Mouse (Mus musculus): ENCODE data around the gene Robo1. TPM values are rescaled to one million over a fixed set of nuclear protein-coding genes. Genes with fewer than 3 reads are reported as not detected.

Robo1 gene
- polyA plus RNA-seq, 1 experiment from 2014 or later: 41.4 TPM

DNA sequence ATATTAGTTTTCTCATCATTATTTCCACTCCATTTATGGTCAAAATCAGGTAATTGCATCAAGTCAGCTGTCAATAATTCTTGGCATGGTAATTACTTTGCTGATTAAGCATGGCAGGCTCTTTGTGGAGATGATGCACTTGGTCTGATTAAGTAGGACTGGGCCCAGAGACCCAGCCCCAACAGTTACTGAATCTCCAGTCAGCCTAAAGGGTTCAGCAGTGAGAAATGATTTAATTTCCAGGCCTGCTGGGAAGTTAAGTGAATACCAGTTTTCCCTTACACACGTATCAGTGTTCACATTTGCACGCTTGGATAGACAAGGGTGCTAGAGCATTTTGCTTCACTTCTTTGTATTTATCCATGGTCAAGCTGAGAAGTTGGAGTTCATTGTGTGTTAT lies 526.2 kb downstream of the Robo1 start:
- H3K4me2 ChIP-seq (ENCODE audit: low read depth, low read length, severe bottlenecking): no peak overlapping the region
- H3K27ac ChIP-seq (ENCODE audit: low read depth, low read length): no peak overlapping the region
- H3K4me3 ChIP-seq (ENCODE audit: low read depth, low read length): no peak overlapping the region
- H3K9me3 ChIP-seq (ENCODE audit: control insufficient read depth, low read length): no peaks in the 10 kb centered on the region
- H3K36me3 ChIP-seq (ENCODE audit: control insufficient read depth, insufficient read depth, low read length): no peaks in the 10 kb centered on the region
- DNase-seq (ENCODE audit: low spot score): no peak
- H3K4me1 ChIP-seq (replicated peaks; ENCODE audit: control insufficient read depth, insufficient read depth, low read length): no peaks in the 10 kb centered on the region
- no peaks in the 10 kb centered on the region for H3K27me3 ChIP-seq (ENCODE audit: control insufficient read depth, insufficient read depth, low read length)
- no peak for ATAC-seq (replicated peaks; ENCODE audit: low FRiP score)
- H3K9ac ChIP-seq (ENCODE audit: low read length): no peak overlapping the region
- WGBS: 65% methylated on average over 2 of the region's 2 CpGs

DNA sequence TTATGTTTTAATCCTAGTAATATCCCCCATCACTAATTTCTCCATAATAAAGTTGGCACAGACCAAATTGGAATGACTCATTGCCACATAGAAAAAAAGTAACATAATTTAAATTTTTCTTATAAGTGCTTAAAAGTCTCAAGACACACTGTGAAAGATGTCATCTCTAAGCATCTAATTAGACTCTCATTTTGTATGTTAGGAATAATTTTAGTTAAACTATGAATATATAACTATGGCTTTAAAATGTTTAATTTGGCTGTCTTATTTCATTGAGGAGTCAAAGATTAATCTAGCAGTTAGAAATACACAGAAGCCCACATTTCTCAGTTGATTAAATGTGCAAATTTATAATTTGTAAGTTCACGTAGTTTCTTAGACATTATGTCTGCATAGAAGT lies 530.9 kb downstream of the Robo1 start:
- H3K4me1 ChIP-seq (replicated peaks; ENCODE audit: control insufficient read depth, insufficient read depth, low read length): no peaks in the 10 kb centered on the region
- no peaks in the 10 kb centered on the region for H3K9me3 ChIP-seq (ENCODE audit: control insufficient read depth, low read length)
- DNase-seq (ENCODE audit: low spot score) (no peak), ATAC-seq (replicated peaks; ENCODE audit: low FRiP score) (no peak)
- no peaks in the 10 kb centered on the region for H3K27me3 ChIP-seq (ENCODE audit: control insufficient read depth, insufficient read depth, low read length)
- no peaks in the 10 kb centered on the region for H3K36me3 ChIP-seq (ENCODE audit: control insufficient read depth, insufficient read depth, low read length)
- 89% methylated on average over 1 of the region's 1 CpGs for WGBS
- H3K4me3 ChIP-seq (ENCODE audit: low read depth, low read length): no peak overlapping the region
- H3K9ac ChIP-seq (ENCODE audit: low read length): no peak overlapping the region
- H3K27ac ChIP-seq (ENCODE audit: low read depth, low read length): no peak overlapping the region
- no peak overlapping the region for H3K4me2 ChIP-seq (ENCODE audit: low read depth, low read length, severe bottlenecking)

DNA sequence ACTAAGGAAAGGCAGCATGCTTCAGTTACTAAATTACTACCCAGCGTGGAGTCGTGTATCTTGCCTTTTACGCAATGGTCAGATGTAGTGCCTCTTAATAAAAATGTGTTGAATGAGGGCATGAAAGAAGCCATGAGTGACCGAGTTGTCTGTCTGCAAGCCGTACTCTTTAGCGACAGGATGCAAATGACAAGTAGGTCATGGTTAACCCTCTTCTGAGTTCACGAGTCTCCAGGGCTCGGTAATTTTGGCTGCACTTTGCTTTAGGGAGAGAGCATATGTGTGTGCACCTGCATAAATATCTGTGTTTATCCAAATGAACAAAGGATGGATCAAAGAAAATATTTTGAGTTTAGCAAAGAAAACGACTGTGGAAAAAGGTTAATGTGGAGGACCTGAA lies 533.0 kb downstream of the Robo1 start:
- no peaks in the 10 kb centered on the region for H3K9me3 ChIP-seq (ENCODE audit: control insufficient read depth, low read length)
- WGBS: 84% methylated on average over 9 of the region's 9 CpGs

DNA sequence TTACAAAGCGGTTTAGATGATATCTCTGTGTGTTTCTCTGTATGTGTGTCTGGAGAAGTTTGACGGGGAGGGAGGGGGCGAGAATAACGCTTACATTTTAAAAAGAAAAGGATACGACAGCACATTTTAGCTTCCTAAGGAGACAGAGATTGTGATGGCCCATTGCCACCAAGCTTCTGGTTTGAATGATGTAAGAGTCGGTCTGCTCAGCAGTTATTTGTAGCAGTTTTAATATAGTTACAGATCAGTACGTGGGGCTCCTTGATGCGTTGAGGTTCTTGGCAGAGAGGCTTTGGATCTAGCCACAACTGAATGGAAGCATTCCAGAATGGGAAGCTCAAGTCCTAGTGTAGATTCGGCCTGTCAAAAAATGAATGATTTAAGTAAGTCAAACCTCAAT lies 546.0 kb downstream of the Robo1 start:
- no peak overlapping the region for H3K27ac ChIP-seq (ENCODE audit: low read depth, low read length)
- H3K27me3 ChIP-seq (ENCODE audit: control insufficient read depth, insufficient read depth, low read length): no peaks in the 10 kb centered on the region
- no peak overlapping the region for H3K9ac ChIP-seq (ENCODE audit: low read length)
- H3K36me3 ChIP-seq (ENCODE audit: control insufficient read depth, insufficient read depth, low read length): no peaks in the 10 kb centered on the region
- no peak for DNase-seq (ENCODE audit: low spot score)
- no peaks in the 10 kb centered on the region for H3K4me1 ChIP-seq (replicated peaks; ENCODE audit: control insufficient read depth, insufficient read depth, low read length)
- no peak for ATAC-seq (replicated peaks; ENCODE audit: low FRiP score)
- no peak overlapping the region for H3K4me3 ChIP-seq (ENCODE audit: low read depth, low read length)
- no peaks in the 10 kb centered on the region for H3K9me3 ChIP-seq (ENCODE audit: control insufficient read depth, low read length)
- no peak overlapping the region for H3K4me2 ChIP-seq (ENCODE audit: low read depth, low read length, severe bottlenecking)
- WGBS: 91% methylated on average over 9 of the region's 9 CpGs

More for the DNA sequence above, 533.0 kb downstream of the Robo1 start:
- Histone ChIP-seq H3K9ac (ENCODE audit: low read length) (no peak overlapping the region), H3K4me3 (ENCODE audit: low read depth, low read length) (no peak overlapping the region), H3K36me3 (ENCODE audit: control insufficient read depth, insufficient read depth, low read length) (no peaks in the 10 kb centered on the region), H3K4me2 (ENCODE audit: low read depth, low read length, severe bottlenecking) (no peak overlapping the region), H3K4me1 (replicated peaks; ENCODE audit: control insufficient read depth, insufficient read depth, low read length) (no peaks in the 10 kb centered on the region), H3K27ac (ENCODE audit: low read depth, low read length) (no peak overlapping the region), H3K27me3 (ENCODE audit: control insufficient read depth, insufficient read depth, low read length) (no peaks in the 10 kb centered on the region)
- no peak for ATAC-seq (replicated peaks; ENCODE audit: low FRiP score)
- no peak for DNase-seq (ENCODE audit: low spot score)

DNA sequence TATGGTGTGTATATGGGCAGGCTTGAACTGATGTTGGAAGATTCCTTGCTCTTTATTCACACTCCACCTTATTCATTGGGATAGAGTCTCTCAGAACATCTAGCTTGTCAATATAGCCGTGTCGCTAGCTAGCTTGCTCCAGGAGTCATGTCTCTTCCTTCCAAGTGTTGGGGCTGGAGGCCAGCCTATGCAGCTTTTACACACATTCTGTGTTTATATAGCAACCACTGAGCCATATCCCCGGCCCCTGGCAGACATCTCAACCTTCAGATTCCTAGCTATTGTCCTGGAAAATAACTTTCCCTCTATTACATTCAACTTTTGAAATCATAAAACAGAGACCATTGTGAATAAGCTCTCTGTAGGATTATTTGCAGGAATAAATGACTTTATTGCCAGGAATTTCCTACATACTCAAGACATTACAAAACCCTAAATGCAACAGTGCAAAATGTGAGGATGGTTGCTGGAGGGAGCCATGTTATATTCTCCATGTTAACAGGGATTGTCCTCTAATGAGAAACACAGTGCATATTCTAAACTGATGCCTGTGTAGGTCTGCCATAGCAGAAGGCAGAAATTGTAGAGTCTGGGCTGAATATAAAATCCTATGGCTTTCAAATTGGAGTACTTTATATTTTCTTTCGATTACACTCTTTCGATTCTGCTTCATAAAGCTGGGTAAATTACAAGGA lies 546.9 kb downstream of the Robo1 start:
- no peak overlapping the region for H3K4me2 ChIP-seq (ENCODE audit: low read depth, low read length, severe bottlenecking)
- ATAC-seq (replicated peaks; ENCODE audit: low FRiP score) (no peak), DNase-seq (ENCODE audit: low spot score) (no peak)
- H3K27me3 ChIP-seq (ENCODE audit: control insufficient read depth, insufficient read depth, low read length): no peaks in the 10 kb centered on the region
- no peak overlapping the region for H3K9ac ChIP-seq (ENCODE audit: low read length)
- no peak overlapping the region for H3K27ac ChIP-seq (ENCODE audit: low read depth, low read length)
- no peaks in the 10 kb centered on the region for H3K4me1 ChIP-seq (replicated peaks; ENCODE audit: control insufficient read depth, insufficient read depth, low read length)
- no peak overlapping the region for H3K4me3 ChIP-seq (ENCODE audit: low read depth, low read length)
- 87% methylated on average over 5 of the region's 5 CpGs for WGBS
- H3K36me3 ChIP-seq (ENCODE audit: control insufficient read depth, insufficient read depth, low read length): no peaks in the 10 kb centered on the region
- H3K9me3 ChIP-seq (ENCODE audit: control insufficient read depth, low read length): no peaks in the 10 kb centered on the region

DNA sequence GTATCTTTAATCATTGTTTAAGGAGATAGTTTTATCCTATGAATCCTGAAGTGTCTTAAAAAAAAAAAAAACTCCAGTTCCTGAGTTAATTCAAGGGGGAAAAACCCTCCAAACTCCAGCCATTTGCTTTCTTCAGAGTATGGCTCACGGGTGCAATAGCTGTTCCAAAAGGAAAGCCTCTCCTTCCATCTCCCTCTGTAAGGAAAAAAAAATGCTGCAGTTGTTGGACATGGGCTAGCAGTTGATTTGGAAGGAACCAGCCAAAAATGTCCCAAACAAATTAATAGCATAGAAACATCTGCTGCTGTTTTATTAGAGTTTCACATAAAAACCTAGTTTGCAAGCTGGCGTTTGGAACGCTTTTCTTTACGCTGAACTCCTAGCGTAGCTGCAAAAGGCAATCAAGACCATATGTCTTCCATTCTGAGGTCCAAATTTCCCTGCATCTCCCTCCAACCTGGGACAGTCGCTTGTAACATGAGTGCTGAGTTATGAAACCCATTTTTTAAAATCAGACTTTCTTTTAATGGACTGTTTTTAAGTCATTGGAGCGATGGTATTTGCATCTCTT lies 553.7 kb downstream of the Robo1 start:
- no peak for DNase-seq (ENCODE audit: low spot score)
- no peak overlapping the region for H3K4me2 ChIP-seq (ENCODE audit: low read depth, low read length, severe bottlenecking)
- H3K27ac ChIP-seq (ENCODE audit: low read depth, low read length): no peak overlapping the region
- no peak overlapping the region for H3K9ac ChIP-seq (ENCODE audit: low read length)
- no peaks in the 10 kb centered on the region for H3K36me3 ChIP-seq (ENCODE audit: control insufficient read depth, insufficient read depth, low read length)
- H3K4me3 ChIP-seq (ENCODE audit: low read depth, low read length): no peak overlapping the region
- ATAC-seq (replicated peaks; ENCODE audit: low FRiP score): no peak
- no peaks in the 10 kb centered on the region for H3K27me3 ChIP-seq (ENCODE audit: control insufficient read depth, insufficient read depth, low read length)
- no peaks in the 10 kb centered on the region for H3K4me1 ChIP-seq (replicated peaks; ENCODE audit: control insufficient read depth, insufficient read depth, low read length)
- WGBS: 82% methylated on average over 7 of the region's 7 CpGs
- H3K9me3 ChIP-seq (ENCODE audit: control insufficient read depth, low read length): no peaks in the 10 kb centered on the region

DNA sequence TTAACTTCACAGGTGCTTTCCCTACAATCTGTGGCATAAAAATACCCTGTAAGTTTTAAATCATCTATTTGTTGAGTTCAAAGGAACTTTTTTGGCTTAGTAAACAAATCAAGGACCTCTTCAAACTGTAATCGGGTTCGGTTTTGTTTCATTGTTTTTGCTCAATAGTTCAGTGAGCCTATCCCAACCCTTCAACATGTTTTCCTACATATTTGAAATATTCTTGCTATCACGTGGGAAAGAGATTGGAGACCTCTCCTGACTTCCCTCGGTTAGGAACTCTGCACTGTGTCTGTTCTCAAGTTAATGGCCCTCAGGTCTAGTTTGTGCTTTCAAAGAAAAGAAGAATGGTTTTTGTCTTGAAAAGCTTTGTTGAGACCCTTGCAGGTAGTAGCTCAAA lies 557.9 kb downstream of the Robo1 start:
- 93% methylated on average over 4 of the region's 4 CpGs for WGBS
- H3K9ac ChIP-seq (ENCODE audit: low read length): no peak overlapping the region
- no peak for DNase-seq (ENCODE audit: low spot score)
- H3K27ac ChIP-seq (ENCODE audit: low read depth, low read length): no peak overlapping the region
- no peaks in the 10 kb centered on the region for H3K36me3 ChIP-seq (ENCODE audit: control insufficient read depth, insufficient read depth, low read length)
- H3K4me1 ChIP-seq (replicated peaks; ENCODE audit: control insufficient read depth, insufficient read depth, low read length): no peaks in the 10 kb centered on the region
- no peaks in the 10 kb centered on the region for H3K27me3 ChIP-seq (ENCODE audit: control insufficient read depth, insufficient read depth, low read length)
- H3K4me2 ChIP-seq (ENCODE audit: low read depth, low read length, severe bottlenecking): no peak overlapping the region
- no peak for ATAC-seq (replicated peaks; ENCODE audit: low FRiP score)
- no peak overlapping the region for H3K4me3 ChIP-seq (ENCODE audit: low read depth, low read length)
- H3K9me3 ChIP-seq (ENCODE audit: control insufficient read depth, low read length): no peaks in the 10 kb centered on the region

DNA sequence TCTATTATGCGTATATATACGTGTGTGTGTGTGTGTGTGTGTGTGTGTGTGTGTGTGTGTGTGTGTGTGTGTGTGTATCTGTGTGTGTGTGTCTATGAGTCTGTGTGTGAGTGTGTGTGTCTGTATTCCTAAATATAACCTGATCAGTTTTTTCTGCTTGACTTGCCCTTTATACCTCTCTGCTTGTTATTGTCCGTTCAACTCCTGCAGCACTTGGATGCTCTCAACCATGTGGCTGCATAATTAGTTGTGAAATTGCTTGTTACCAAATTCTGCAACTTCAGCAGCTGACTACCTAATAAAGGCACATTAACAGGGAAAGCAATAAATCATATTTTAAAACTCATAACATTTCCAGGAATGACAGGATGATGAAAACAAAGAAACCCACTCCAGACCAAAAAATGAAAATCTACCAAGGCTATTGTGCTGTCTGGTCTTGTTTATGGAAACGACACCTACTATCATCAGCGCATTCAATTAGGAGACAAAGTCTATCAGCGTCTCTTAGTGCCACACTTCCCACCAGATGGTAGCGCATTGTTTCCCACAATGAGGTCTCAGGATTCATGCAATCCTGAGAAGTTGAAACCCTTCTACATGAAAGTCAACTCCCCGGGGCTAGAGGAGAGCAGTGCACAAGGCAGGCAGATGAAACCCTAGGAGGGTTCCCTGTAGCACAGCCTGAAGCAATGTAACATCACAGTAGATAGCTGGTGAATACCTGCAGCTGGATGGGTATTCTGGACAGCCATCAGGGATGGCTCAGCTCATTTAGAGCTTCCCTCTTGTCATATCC lies 567.0 kb downstream of the Robo1 start:
- Histone ChIP-seq H3K27ac (ENCODE audit: low read depth, low read length) (no peak overlapping the region), H3K4me1 (replicated peaks; ENCODE audit: control insufficient read depth, insufficient read depth, low read length) (no peaks in the 10 kb centered on the region), H3K9me3 (ENCODE audit: control insufficient read depth, low read length) (no peaks in the 10 kb centered on the region), H3K27me3 (ENCODE audit: control insufficient read depth, insufficient read depth, low read length) (no peaks in the 10 kb centered on the region), H3K4me2 (ENCODE audit: low read depth, low read length, severe bottlenecking) (no peak overlapping the region), H3K36me3 (ENCODE audit: control insufficient read depth, insufficient read depth, low read length) (no peaks in the 10 kb centered on the region), H3K4me3 (ENCODE audit: low read depth, low read length) (no peak overlapping the region), H3K9ac (ENCODE audit: low read length) (no peak overlapping the region)
- DNase-seq (ENCODE audit: low spot score): no peak
- no peak; the same call in 1 of the 2 replicates for ATAC-seq (replicated peaks; ENCODE audit: low FRiP score)
- WGBS: 65% methylated on average over 8 of the region's 8 CpGs

Data from forebrain, embryonic 11.5 days (tissue).